Mouse (Mus musculus): Measurements from ENCODE around the gene Kirrel2. TPM values are rescaled to one million over a fixed set of nuclear protein-coding genes. Genes with fewer than 3 reads are reported as not detected.
A peak's percentile ranks its signal among the peaks of the same experiment; 100 is the strongest.
"Not testable (repeated sequence)": the region's sequence is repeated elsewhere in the genome, so short reads cannot be mapped to it uniquely, and the experiment has no call there.

The Kirrel2 gene
- polyA plus RNA-seq (2015; fragmentation: Nextera tagmentation; extraction: Ambion mirVana), result 0.20 and 0.47 TPM in 2 replicates

- peaks cover 89% of the 10 kb centered on the region for H3K27me3 ChIP-seq
- H3K4me1 ChIP-seq, result peaks cover 27% of the 10 kb centered on the region
- peak within 1 kb of the TSS; percentile 20 for H3K4me3 ChIP-seq
- ATAC-seq (replicated peaks), result peak; percentile 80
- peak within 1 kb of the TSS; percentile 45 for H3K4me2 ChIP-seq (replicated peaks)
- H3K27ac ChIP-seq (replicated peaks), result no peak within 1 kb of the TSS
- no peaks in the 10 kb centered on the region for H3K9me3 ChIP-seq
- peak within 1 kb of the TSS; percentile 25 for H3K9ac ChIP-seq (replicated peaks)
- no peaks in the 10 kb centered on the region for H3K36me3 ChIP-seq
- under 1% methylated on average over 15 of the region's 16 CpGs for WGBS
These were observed at the start of gene Kirrel2, which contains the start of gene Nphs1 for GRCm38 (mm10) chr7:30457629-30458330. Kirrel2 (minus strand) TSS chr7:30457690. Nphs1 (plus strand) TSS chr7:30458315.

GRCm38 (mm10) chr7:30501159-30501558 is 43.7 kb upstream of the Kirrel2 start:
- H3K4me1 ChIP-seq; ATAC-seq (replicated peaks); H3K27me3 ChIP-seq; H3K36me3 ChIP-seq; H3K4me2 ChIP-seq (replicated peaks); H3K9me3 ChIP-seq; H3K4me3 ChIP-seq; H3K9ac ChIP-seq (replicated peaks); H3K27ac ChIP-seq (replicated peaks): not testable (repeated sequence)
- 61% methylated on average over 5 of the region's 5 CpGs for WGBS

GRCm38 (mm10) chr7:30495506-30496042 is 38.1 kb upstream of the Kirrel2 start:
- 67% methylated on average over 5 of the region's 5 CpGs for WGBS
- H3K4me3 ChIP-seq; H3K27me3 ChIP-seq; H3K4me2 ChIP-seq (replicated peaks); H3K27ac ChIP-seq (replicated peaks); H3K36me3 ChIP-seq; H3K9me3 ChIP-seq; H3K9ac ChIP-seq (replicated peaks); H3K4me1 ChIP-seq; ATAC-seq (replicated peaks): not testable (repeated sequence)

GRCm38 (mm10) chr7:30493401-30493931 is 36.0 kb upstream of the Kirrel2 start, which contains the start of gene Prodh2:
Prodh2 (plus strand) TSS chr7:30493622.
- Histone ChIP-seq H3K27me3 (no peaks in the 10 kb centered on the region), H3K9ac (replicated peaks) (no peak within 1 kb of the TSS), H3K36me3 (no peaks in the 10 kb centered on the region), H3K4me3 (no peak within 1 kb of the TSS), H3K27ac (replicated peaks) (no peak within 1 kb of the TSS), H3K4me1 (no peaks in the 10 kb centered on the region), H3K4me2 (replicated peaks) (no peak within 1 kb of the TSS), H3K9me3 (no peaks in the 10 kb centered on the region)
- WGBS, result 69% methylated on average over 11 of the region's 11 CpGs
- ATAC-seq (replicated peaks), result no peak

GRCm38 (mm10) chr7:30492765-30493164 is 35.3 kb upstream of the Kirrel2 start:
- Histone ChIP-seq H3K4me1 (no peaks in the 10 kb centered on the region), H3K9ac (replicated peaks) (no peak overlapping the region), H3K36me3 (no peaks in the 10 kb centered on the region), H3K27ac (replicated peaks) (no peak overlapping the region), H3K4me3 (no peak overlapping the region), H3K9me3 (no peaks in the 10 kb centered on the region), H3K4me2 (replicated peaks) (no peak overlapping the region), H3K27me3 (no peaks in the 10 kb centered on the region)
- WGBS, result 14% methylated on average over 4 of the region's 4 CpGs
- no peak for ATAC-seq (replicated peaks)

- H3K27me3 ChIP-seq, result no peaks in the 10 kb centered on the region
- H3K9ac ChIP-seq (replicated peaks), result no peak overlapping the region
- H3K9me3 ChIP-seq, result no peaks in the 10 kb centered on the region
- no peak overlapping the region for H3K27ac ChIP-seq (replicated peaks)
- no peaks in the 10 kb centered on the region for H3K4me1 ChIP-seq
- no peak overlapping the region for H3K4me2 ChIP-seq (replicated peaks)
- H3K36me3 ChIP-seq, result no peaks in the 10 kb centered on the region
- H3K4me3 ChIP-seq, result no peak overlapping the region
- 0 out of 2 replicates have a peak, but pooled peaks have one; percentile 13 for ATAC-seq (replicated peaks)
- WGBS, result 17% methylated on average over 6 of the region's 6 CpGs
These were observed 33.4 kb upstream of the Kirrel2 start for GRCm38 (mm10) chr7:30490957-30491307.

DNA sequence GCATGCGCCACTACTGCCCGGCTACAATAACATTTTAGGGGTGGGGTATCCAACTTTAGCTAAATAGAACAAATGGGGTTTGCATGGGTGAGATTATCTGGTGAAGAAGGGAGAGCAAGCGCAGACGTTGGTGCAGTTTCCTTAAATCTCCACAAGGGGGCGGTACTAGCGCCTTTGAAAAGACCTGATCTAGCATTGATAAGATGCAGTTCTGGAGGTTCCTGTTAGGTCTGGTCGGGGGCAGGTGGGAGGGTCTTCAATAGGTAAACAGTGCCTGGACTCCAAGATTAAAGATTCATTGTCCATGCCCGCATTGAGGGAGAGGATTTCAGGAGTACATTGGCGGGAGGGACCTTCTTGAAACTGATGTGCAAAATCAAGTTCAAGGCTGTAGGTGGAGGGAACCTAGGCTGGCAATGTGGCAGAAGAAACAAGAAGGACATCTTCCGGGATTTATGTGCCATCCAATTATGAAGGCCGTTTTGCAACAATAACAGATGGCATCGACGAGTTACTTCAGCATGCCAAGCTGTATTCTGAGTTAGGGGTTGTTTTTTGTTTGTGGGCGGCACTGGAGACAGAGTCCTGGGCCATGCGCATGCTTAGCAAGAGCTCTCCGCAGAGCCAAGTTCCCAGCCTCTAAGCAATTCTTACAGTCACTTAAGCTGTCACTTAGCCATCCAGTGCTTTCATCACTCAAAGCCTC is 32.9 kb upstream of the Kirrel2 start:
- Histone ChIP-seq H3K9ac (replicated peaks) (no peak overlapping the region), H3K4me2 (replicated peaks) (no peak overlapping the region), H3K36me3 (no peaks in the 10 kb centered on the region), H3K4me3 (no peak overlapping the region), H3K9me3 (no peaks in the 10 kb centered on the region), H3K27me3 (no peaks in the 10 kb centered on the region), H3K4me1 (no peaks in the 10 kb centered on the region), H3K27ac (replicated peaks) (no peak overlapping the region)
- 0 out of 2 replicates have a peak, but pooled peaks have one; percentile 41 for ATAC-seq (replicated peaks)
- WGBS, result 27% methylated on average over 16 of the region's 16 CpGs

- Histone ChIP-seq H3K4me1 (no peaks in the 10 kb centered on the region), H3K27me3 (0 out of 2 replicates have a peak, but pooled peaks cover 6% of the 10 kb centered on the region), H3K27ac (replicated peaks) (no peak overlapping the region), H3K36me3 (no peaks in the 10 kb centered on the region), H3K9ac (replicated peaks) (no peak overlapping the region), H3K4me2 (replicated peaks) (no peak overlapping the region), H3K9me3 (no peaks in the 10 kb centered on the region), H3K4me3 (no peak overlapping the region)
- WGBS, result 18% methylated on average over 8 of the region's 8 CpGs
- no peak for ATAC-seq (replicated peaks)
These were observed 26.8 kb upstream of the Kirrel2 start for GRCm38 (mm10) chr7:30484250-30484649.

DNA sequence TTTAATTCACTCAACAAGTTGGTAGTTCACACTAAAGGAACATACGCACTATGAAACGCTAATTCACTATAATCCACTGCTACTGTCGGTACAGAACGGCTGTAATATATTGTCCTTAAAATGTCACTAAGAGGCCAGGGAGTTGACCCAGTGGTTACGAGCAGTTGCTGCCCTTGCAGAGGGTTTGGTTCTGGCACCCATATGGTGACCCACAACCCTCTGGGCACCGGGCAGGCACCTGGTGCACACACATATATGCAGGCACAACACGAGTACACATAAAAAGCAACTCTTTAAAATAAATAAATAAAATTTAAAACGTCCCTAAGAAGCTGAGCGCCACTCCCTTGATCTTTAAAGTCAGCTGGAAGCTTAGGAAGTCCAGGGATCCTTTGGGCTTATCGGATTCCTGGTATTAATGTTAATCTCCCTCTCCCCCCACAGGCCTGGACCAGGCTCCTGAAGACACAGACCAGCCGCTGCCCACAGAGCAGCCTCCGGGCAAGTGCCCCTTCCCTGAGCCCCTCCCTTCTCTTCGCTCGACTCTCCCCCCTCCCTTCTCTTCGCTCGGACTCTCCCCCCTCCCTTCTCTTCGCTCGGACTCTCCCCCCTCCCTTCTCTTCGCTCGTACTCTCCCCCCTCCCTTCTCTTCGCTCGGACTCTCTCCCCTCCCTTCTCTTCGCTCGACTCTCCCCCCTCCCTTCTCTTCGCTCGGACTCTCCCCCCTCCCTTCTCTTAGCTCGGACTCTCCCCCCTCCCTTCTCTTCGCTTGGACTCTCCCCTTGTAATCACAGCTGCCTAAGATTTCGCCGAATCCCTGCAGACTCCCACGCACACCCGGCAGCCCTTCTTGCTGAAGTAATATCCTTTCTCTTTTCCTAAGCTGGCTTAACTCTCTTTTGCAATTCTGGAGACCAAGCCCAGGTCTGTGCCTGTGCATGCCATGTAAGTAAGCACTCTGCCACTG is 20.2 kb upstream of the Kirrel2 start:
- H3K4me2 ChIP-seq (replicated peaks), result peak overlapping the region; percentile 49
- peaks cover 9% of the 10 kb centered on the region for H3K4me1 ChIP-seq
- H3K9me3 ChIP-seq, result no peaks in the 10 kb centered on the region
- 0 out of 2 replicates have a peak, but pooled peaks cover 11% of the 10 kb centered on the region for H3K27me3 ChIP-seq
- no peaks in the 10 kb centered on the region for H3K36me3 ChIP-seq
- 0 out of 2 replicates have a peak, but pooled peaks have one; percentile 38 for ATAC-seq (replicated peaks)
- 9% methylated on average over 32 of the region's 32 CpGs for WGBS
- peak overlapping the region; percentile 33 for H3K4me3 ChIP-seq
- peak overlapping the region; percentile 30; the same call in 1 of the 2 replicates for H3K9ac ChIP-seq (replicated peaks)
- H3K27ac ChIP-seq (replicated peaks), result no peak overlapping the region

- 0 out of 2 replicates have a peak, but pooled peaks cover 11% of the 10 kb centered on the region for H3K27me3 ChIP-seq
- H3K9ac ChIP-seq (replicated peaks); H3K9me3 ChIP-seq; H3K27ac ChIP-seq (replicated peaks); ATAC-seq (replicated peaks); H3K4me2 ChIP-seq (replicated peaks); H3K4me1 ChIP-seq; H3K36me3 ChIP-seq; H3K4me3 ChIP-seq: not testable (repeated sequence)
- WGBS, result 90% methylated on average over 7 of the region's 7 CpGs
These were observed 18.6 kb upstream of the Kirrel2 start for GRCm38 (mm10) chr7:30476136-30476535.

GRCm38 (mm10) chr7:30474999-30475398 is 17.5 kb upstream of the Kirrel2 start:
- 69% methylated on average over 4 of the region's 4 CpGs for WGBS
- Histone ChIP-seq H3K27me3 (0 out of 2 replicates have a peak, but pooled peaks cover 11% of the 10 kb centered on the region), H3K9me3 (no peaks in the 10 kb centered on the region), H3K27ac (replicated peaks) (no peak overlapping the region), H3K4me3 (no peak overlapping the region), H3K36me3 (no peaks in the 10 kb centered on the region), H3K9ac (replicated peaks) (no peak overlapping the region), H3K4me2 (replicated peaks) (no peak overlapping the region), H3K4me1 (peaks cover 9% of the 10 kb centered on the region)
- no peak for ATAC-seq (replicated peaks)
